Mouse (Mus musculus) adrenal gland, adult 10 weeks (tissue): ENCODE results near the gene Gtdc1. TPM values are rescaled to one million over a fixed set of nuclear protein-coding genes. Genes with fewer than 3 reads are reported as not detected.

Experiments used
- polyA plus RNA-seq: library from polyadenylated mRNA; stranded (reverse); fragments of 350-450 nt; fragmentation: Illumina TruSeq; extraction: RNeasy Lipid Tissue Mini Kit (QIAGEN cat#74804); gene quantifications from one replicate; pipeline ENCODE4 v1.2.3, GENCODE M21; 2014; ENCODE audit warnings: low read depth, low replicate concordance

The Gtdc1 gene
- polyA plus RNA-seq, result 27.2 TPM

GRCm38 (mm10) chr2:44927482-44927811 is at the start of gene Gtdc1:
TSS of gene Gtdc1 (minus strand) at chr2:44927657.

Other genes with a start within 250 kb of the Gtdc1 start
- gene Zeb2, start 189.7 kb upstream of the Gtdc1 start, polyA plus RNA-seq, result 110 TPM